Mouse (Mus musculus): ENCODE measurements around the gene Bsx.

DNA sequence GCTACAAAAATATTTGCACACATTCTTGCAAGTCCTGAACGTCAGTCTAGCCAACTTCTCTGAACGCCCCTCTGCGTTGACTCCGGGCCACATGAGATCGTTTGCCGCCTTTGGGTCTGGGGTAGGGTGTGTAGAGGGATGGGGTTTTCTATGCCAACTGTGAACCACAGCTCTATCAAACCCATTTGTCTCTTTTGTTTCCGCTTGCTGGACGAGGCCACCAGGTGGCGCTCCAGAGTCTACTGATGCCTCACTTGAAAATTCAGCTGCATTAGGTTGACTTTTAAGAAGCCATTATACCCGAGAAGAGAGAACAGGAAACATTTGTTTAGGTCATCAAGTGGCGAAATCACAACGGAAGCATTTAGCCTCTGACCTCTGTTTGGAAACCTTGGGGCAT lies 39.4 kb upstream of the Bsx start:
- TF ChIP-seq EP300 (IDR thresholded peaks at IDR 0.05) (no peak), CTCF (IDR thresholded peaks at IDR 0.05) (peak; percentile 90)
